Mouse (Mus musculus): ENCODE measurements at regions not wholly inside any gene's neighbourhood (a gene's known extent, or its start where the extent isn't known, plus 50 kb on each side); places are given as distances from the start of the nearest gene placed in this dataset.

- no peak for DNase-seq
Observed at GRCm38 (mm10) chr5:64022633-64023323, 54.1 kb upstream of the Rell1 start.

GRCm38 (mm10) chr5:64023324-64023650 lies 54.6 kb upstream of the Rell1 start:
- no peak for DNase-seq

GRCm38 (mm10) chr5:64024420-64024819 lies 55.7 kb upstream of the Rell1 start:
- DNase-seq, result no peak

- DNase-seq, result no peak
Observed at GRCm38 (mm10) chr5:64027733-64028132, 59.0 kb upstream of the Rell1 start.

- DNase-seq, result no peak
Observed at GRCm38 (mm10) chr5:64029622-64030145, 61.0 kb upstream of the Rell1 start.

GRCm38 (mm10) chr5:64030281-64030960 lies 61.7 kb upstream of the Rell1 start:
- peak; percentile 33 for DNase-seq

- no peak for DNase-seq
Observed at GRCm38 (mm10) chr5:64038394-64038793, 54.4 kb upstream of the Pgm2 start.

GRCm38 (mm10) chr5:64040676-64041075 lies 52.1 kb upstream of the Pgm2 start:
- DNase-seq, result no peak
